Mouse (Mus musculus) cerebellum, adult (tissue): ENCODE measurements at regions not wholly inside any gene's neighbourhood (a gene's known extent, or its start where the extent isn't known, plus 50 kb on each side); places are given as distances from the start of the nearest gene placed in this dataset.
"Not testable (repeated sequence)": the region's sequence is repeated elsewhere in the genome, so short reads cannot be mapped to it uniquely, and the experiment has no call there.

Experiments
- ATAC-seq: cut with Nextera tagmentation; 2 replicates; pipeline ENCODE4 v1.9.2; 2017; ENCODE audit warnings: mild to moderate bottlenecking, moderate library complexity, mixed read lengths; ENCODE audit not compliant: insufficient number of reproducible peaks, low FRiP score, low TSS enrichment

GRCm38 (mm10) chr11:31615107-31615811 is 56.4 kb downstream of the Bod1 start:
- ATAC-seq = no peak

- no peak for ATAC-seq
These were observed 57.3 kb downstream of the Bod1 start for GRCm38 (mm10) chr11:31614394-31614713.

DNA sequence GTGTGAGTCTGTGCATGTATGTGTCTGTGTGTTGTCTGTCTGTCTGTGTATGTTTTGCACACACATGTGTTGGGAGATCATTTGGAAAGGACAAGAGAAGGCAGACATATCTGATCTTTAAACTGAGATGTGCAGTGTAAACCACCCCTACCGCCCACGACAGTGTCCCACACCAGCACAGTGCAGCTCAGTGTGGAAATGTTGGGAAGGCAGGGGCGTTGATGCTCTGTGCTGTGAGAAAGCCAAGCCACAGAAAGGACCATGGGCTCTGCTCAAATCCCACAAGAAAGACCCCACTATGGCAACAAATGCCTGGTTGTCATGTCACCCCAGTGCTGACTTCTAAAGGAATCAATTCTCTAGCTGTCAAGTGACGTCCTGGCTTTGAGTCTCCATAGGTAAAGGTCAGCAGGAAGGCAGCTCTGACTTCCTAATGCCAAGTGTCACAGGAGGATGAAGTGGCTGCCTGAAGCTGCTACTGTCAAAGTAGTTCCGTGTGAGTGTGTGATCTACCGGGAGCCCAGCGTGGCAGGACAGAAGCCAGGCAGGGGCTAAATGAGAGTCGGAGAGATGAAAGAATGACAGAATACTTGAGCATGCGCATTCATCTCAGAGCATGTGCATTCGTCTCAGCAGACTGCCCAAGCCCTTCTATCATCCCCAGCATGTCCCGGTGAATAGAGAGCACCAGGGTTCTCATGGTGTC is 57.8 kb downstream of the Bod1 start:
- ATAC-seq = no peak

- no peak for ATAC-seq
These were observed 63.2 kb downstream of the Bod1 start for GRCm38 (mm10) chr11:31608458-31608857.

DNA sequence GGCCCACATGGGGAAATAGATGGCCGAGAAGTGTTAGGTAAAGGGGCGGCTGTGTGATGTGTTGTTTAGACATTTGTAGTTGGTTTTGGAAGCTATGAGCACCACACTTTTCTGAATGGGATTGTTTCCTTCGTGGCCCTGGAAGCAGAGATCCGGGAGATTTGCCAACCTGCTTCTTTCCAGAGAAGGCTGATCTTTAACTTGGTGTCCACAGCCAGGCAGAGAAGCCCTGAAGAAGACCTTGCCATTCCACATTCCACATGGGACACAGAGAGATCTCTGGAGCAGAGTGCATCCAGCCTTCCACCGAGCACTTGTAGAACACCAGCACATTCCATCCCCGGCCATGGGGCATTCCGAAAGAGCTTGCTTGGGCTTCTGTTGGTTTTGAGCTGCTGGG is 70.2 kb downstream of the Bod1 start:
- no peak for ATAC-seq

- ATAC-seq = no peak
These were observed 78.1 kb downstream of the Bod1 start for GRCm38 (mm10) chr11:31593604-31594003.

DNA sequence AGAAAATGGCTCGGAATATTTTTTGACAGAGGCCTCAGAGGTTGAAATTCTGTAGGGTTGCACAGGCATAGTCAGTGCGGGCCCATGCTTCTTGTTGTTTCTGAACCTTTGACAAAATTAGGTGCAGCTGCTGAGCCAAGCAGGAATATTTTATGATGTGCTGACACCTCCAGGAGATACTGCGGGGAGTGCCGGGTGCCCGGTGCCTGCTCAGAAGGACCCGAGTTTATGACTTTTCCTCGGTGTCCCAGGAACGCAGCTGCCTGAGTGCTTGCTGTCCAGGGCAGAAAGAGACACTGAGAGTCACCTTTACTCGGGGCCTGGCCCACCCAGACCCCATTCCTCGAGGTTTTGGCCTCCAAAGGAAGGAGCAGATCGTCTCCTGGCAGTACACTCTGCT is 79.6 kb downstream of the Bod1 start:
- no peak for ATAC-seq

DNA sequence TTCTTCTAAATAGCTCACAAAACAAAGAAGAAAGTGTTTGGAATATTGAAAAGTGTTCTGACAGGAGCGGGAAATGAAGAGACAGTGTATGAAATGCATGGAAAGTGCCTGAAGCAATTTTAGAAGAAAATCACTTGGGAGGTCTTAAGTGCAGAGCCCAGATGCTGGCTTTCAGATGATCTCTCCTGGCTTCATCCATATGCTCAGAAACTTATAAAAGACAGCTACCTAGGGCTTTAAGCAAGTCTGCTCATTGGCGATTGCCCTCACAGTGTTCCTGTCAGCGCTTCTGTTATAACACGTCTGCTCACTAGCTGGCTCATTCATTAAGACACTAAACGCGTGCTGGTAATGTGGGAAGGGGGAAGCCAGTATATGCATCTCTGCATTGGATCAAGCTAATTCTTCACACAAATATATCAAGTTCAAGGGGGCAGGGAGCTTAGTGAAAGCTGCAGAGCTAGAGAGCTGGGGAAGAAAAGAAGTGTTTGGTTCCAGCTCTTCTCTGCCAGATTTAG is 80.6 kb downstream of the Bod1 start:
- no peak for ATAC-seq

DNA sequence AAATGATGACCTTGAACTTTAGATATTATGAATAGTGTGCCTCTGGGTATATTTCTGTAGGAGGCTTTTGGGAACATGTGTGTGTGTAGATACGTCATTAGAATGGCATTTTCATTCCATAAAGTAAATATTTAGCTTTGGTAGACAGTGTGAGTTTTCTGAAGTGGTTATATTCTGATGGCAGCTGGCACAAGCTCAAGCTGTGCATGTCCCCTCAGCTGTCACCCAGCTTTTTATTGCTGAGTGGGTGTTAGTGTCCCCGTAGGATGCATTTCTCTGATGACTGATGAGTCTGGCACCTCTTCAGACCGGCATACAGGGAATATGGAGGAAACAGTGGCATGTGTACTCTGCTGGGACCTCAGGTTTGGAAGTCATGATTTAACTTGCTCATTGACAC is 96.7 kb downstream of the Bod1 start:
- ATAC-seq = no peak

GRCm38 (mm10) chr11:31564742-31565510 is 106.8 kb downstream of the Bod1 start:
- ATAC-seq = no peak

GRCm38 (mm10) chr11:31563826-31564741 is 107.6 kb downstream of the Bod1 start:
- no peak for ATAC-seq

DNA sequence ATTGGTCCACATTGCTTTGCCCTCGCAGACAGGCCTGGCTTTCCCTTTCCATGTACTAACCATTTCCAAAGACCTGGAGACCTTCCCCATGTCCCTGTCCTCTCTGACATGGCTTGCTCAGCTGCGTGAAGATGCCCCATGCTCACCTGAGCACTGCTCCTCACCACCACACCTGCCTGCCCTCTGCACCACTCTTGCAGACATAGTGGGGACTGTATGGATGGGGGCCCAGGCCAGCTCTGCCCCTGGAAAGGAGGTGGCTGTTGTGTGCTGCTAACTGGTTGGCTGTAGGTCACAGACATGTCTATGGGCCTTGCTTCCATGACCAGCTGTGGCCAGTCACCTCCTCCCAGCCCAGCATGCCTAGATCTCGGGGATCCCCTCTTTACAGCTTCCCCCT is 108.7 kb downstream of the Bod1 start:
- ATAC-seq = no peak

- no peak for ATAC-seq
These were observed 110.9 kb downstream of the Bod1 start for GRCm38 (mm10) chr11:31560775-31561174.

DNA sequence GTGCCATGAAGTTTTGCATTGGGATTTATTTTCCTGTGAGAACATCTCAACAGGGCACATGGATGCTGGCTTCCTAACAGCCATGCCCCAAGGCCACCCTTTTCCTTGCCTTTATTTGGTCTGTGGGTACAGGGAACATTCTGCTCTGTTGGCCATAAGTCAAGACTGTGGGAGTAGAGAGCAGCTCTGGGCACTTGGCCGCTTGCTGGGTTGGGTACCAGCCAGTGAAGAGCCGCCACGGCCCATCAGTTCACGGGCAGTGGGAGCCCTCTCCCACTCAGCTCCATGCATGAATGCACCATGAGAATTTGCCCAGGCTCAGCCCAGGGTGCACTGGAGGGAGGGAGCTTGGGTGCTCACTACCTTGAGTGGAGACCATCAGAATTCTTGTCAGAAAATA is 116.6 kb downstream of the Bod1 start:
- peak; percentile 73 for ATAC-seq

DNA sequence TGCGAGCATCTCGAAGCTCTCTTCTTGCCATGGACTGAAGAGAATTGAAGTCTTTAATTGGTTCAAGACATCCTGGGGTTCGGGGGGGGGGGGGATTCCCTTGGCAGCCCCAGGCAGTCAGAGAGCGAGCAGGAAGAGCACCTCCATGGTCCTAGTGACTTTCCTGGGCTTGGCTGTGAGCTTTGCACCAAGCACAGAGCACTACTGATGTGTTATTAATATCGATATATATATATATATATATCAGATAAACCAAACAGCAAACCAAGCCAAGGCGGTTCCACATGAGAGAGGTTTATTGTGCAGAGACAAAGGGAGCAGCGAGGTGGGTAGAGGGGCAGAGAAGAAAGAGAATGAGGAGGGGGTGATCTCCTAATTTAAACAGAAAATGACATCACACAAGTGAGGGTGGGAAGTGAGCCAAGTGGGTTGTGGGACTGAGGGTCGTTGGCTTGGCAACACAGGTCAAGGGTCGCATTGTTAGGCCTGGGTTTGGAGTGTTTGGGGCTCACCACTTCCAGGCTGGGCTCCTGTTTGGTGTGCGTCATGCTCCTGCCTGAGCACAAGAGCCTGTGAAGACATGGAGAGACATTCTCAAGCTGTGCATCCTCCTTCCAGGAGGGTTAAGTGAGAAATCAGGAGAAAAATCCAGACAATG is 119.9 kb downstream of the Bod1 start:
- ATAC-seq = no peak

DNA sequence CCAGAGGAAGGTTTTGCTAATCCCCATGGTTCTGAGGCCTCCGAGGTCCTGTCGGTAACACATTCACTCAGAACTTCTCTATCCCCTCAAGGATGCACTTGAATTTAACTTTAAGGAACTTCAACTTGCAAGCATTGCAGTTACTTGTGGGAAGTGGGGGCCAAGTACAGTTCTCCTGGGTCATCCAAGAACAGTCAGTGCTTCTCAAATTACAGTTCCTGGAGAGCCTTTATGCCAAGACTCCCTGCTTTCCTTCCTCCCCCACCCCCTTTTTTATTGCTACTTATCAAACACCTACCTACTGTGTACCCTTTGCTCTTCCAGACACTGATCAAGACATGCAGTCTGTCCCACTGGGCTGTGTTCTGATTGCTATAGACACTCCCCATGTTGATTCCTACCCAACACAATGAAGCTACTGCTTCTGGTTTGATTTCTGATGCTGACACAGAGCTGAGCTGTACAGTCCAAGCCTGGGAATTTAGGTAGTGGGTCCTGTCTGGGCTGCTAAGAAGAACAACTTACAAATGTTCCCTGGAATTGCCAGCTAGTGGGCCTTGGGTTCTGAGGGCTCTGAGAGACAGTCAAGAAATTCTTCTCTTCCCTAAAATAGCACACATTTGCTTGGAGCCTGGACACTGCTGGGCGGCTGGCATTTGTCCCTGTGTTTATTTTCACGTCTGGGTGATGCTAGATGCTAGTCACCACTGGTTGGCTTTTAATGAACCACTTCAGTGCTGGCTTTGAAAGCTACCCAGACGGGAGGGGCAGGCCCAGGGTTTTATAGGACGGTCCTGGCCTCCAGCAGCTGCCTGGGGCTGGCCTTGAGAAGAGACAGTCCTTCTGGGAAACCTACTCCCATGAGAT is 120.7 kb downstream of the Bod1 start:
- ATAC-seq = 0 out of 2 replicates have a peak, but pooled peaks have one; percentile 20

GRCm38 (mm10) chr11:31545514-31545913 is 126.2 kb downstream of the Bod1 start:
- ATAC-seq = not testable (repeated sequence)

DNA sequence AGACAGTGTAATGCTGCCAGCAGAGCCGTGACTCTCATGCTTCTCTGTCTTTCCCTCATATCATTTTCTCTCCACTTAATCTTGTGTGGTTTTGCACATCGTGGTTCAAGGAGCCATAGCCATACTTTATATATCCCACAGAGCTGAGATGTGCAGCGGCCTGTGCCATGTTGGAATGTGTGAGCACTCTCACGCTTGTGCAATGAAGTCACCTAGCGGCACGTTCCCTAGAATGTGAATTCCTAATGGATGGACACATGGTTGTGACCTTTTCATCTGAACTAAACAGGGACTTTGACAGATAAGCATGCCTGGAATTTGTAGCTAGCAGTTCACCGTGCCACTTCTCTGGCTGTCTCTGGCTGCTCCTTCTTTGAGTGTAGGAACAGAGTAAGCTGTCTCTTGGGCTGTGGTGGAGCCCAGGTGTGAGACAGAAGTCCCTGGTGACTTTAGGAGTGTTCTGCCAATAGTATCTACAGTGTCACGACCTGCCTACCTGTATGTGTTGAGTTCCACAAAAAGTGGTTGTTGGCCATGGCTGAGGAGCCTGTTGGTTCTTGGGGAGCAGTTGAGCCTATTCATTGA is 129.0 kb downstream of the Bod1 start:
- no peak for ATAC-seq
